Mouse (Mus musculus) stomach, postnatal 0 days (tissue): ENCODE results near the gene Ddt. TPM values are rescaled to one million over a fixed set of nuclear protein-coding genes. Genes with fewer than 3 reads are reported as not detected.

Experiments
- ATAC-seq: fragments of 200-750 bp; cut with Nextera tagmentation; 2 replicates; pipeline ENCODE4 v1.8.0; 2017; ENCODE audit not compliant: low FRiP score, low TSS enrichment
- DNase-seq: peaks from one replicate; pipeline ENCODE4 v3.0.0-alpha.2; 2016; ENCODE audit warnings: low spot score
- H3K27ac ChIP-seq: fragments of 300-500 bp; sonication (generic); replicated peaks from 2 replicates; pipeline ENCODE4 v1.5.1; 2014; ENCODE audit warnings: mild to moderate bottlenecking, control low read depth
- H3K27me3 ChIP-seq: fragments of 300-500 bp; sonication (generic); 2 replicates; pipeline ENCODE4 v1.6.1; 2014; ENCODE audit warnings: low read length; ENCODE audit not compliant: control insufficient read depth, insufficient read depth
- H3K36me3 ChIP-seq: fragments of 300-500 bp; sonication (generic); 2 replicates; pipeline ENCODE4 v1.6.1; 2014; ENCODE audit warnings: low read length, mixed read lengths; ENCODE audit not compliant: control insufficient read depth, insufficient read depth
- H3K4me1 ChIP-seq: fragments of 300-500 bp; sonication (generic); replicated peaks from 2 replicates; pipeline ENCODE4 v1.6.1; 2014; ENCODE audit warnings: antibody characterized with exemption; ENCODE audit not compliant: control insufficient read depth, insufficient read depth
- H3K4me2 ChIP-seq: fragments of 300-500 bp; sonication (generic); replicated peaks from 2 replicates; pipeline ENCODE4 v1.6.1; 2014; ENCODE audit warnings: low read depth, mild to moderate bottlenecking, control low read depth, moderate library complexity
- H3K4me3 ChIP-seq: fragments of 300-500 bp; sonication (generic); 2 replicates; pipeline ENCODE4 v1.5.1; 2014; ENCODE audit warnings: low read depth, low read length, control low read depth
- H3K9ac ChIP-seq: fragments of 300-500 bp; sonication (generic); 2 replicates; pipeline ENCODE4 v1.6.1; 2014; ENCODE audit warnings: mild to moderate bottlenecking, low read length, control low read depth, mixed read lengths
- H3K9me3 ChIP-seq: fragments of 300-500 bp; sonication (generic); 2 replicates; pipeline ENCODE4 v1.6.1; 2016; ENCODE audit warnings: low read length; ENCODE audit not compliant: control insufficient read depth
- CTCF ChIP-seq: IDR thresholded peaks from 2 replicates; pipeline ENCODE4 v1.5.1; 2016; ENCODE audit warnings: antibody characterized with exemption, low read depth, mild to moderate bottlenecking, moderate library complexity
- EP300 ChIP-seq: optimal IDR thresholded peaks from 2 replicates; pipeline ENCODE3; 2016; ENCODE audit warnings: antibody characterized with exemption
- WGBS: fragments of 180-500 bp; shearing (Covaris S2); extraction: QIAGEN DNeasy Blood & Tissue Kit; methylation state at CpG from one replicate; pipeline ENCODE4 v1.1.7; 2014; 5-methylcytosine and 5-hydroxymethylcytosine counted together
- polyA plus RNA-seq: library from polyadenylated mRNA; unstranded; fragments of >200 nt; fragmentation: Nextera tagmentation; extraction: Ambion mirVana; gene quantifications from 2 replicates; pipeline ENCODE4 v1.2.1, GENCODE M21; 2015

The Ddt gene
- polyA plus RNA-seq, 1 experiment from 2014 or later = 68.4 TPM

DNA sequence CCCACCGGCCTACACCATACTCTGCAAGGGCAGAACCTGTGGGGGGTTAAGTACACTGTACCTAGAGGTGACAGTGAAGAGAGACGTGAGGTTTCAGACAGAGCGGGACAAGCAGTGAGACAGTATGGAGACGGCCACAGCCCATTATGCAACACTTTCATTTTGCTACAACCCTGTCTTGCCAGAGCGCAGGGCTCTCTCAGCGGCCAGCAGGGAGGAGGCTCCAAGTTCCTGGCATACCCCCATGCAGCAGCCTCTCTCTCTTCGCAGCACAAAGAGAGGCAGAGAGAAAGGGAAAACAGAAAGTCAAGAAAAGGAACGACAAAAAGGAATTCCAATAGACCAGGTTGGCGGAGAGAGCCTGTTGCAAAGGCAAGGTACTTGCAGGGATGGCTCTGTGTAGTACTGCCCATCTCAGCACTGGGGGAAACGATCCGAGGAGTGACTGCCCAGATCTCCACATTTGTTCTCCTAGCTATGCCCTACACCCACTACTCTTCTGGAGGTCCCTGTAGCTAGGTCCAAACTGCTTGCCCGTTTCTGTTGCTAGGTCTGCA, 24.5 kb upstream of the Ddt start:
- Histone ChIP-seq H3K4me3 (peak overlapping the region; percentile 56), H3K9me3 (no peaks in the 10 kb centered on the region), H3K27ac (0 out of 2 replicates have a peak overlapping the region, but pooled peaks have one; percentile 24), H3K4me1 (no peaks in the 10 kb centered on the region; the same call in 1 of the 2 replicates), H3K4me2 (peak overlapping the region; percentile 90), H3K27me3 (no peaks in the 10 kb centered on the region), H3K36me3 (no peaks in the 10 kb centered on the region), H3K9ac (peak overlapping the region; percentile 63)
- 2% methylated on average over 11 of the region's 12 CpGs for WGBS
- DNase-seq (peak; percentile 43), ATAC-seq (peak; percentile 67)
- TF ChIP-seq CTCF = no peak
- no peak for TF ChIP-seq EP300

DNA sequence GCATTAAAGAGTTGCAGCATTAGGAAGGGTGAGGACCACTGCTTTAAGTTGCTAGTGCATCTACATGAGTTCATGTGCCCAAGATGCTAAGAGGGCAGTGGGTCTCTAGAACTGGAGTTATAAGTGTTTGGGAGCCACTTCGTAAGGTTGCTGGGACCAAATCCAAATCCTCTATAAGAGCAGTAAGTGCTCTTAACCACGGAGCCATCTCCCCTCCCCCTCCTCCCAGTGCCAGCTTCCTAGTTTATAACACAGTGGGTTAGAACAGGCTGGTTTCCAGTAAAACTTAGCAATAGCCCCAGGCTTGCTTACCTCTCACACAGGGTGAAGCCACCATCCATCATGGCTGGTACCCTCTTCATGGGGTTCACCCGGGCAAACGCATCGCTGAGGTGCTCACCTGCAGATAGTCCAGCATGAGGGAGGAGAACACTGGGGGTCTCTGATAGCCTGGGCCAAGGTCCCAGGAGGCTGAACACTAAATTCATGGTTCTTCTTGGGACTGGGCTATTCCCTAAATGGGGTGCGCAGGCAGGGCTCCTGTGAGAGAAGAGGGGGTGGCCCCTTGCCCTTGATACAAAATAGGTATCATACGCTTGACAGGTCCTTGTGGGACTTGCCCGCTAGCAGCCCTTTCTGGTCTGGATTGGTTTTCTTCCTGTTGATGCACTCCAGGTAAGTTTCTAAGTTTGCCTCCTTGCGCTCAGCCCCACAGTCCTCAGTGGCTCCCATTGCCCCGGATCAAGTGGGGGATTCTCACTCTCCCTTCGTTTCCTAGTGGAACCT, 23.7 kb upstream of the Ddt start:
- Histone ChIP-seq H3K27ac (no peak overlapping the region), H3K4me3 (peak overlapping the region; percentile 56), H3K4me1 (no peaks in the 10 kb centered on the region; the same call in 1 of the 2 replicates), H3K9me3 (no peaks in the 10 kb centered on the region), H3K4me2 (peak overlapping the region; percentile 90), H3K9ac (peak overlapping the region; percentile 63), H3K36me3 (no peaks in the 10 kb centered on the region), H3K27me3 (no peaks in the 10 kb centered on the region)
- ATAC-seq = no peak; the same call in 1 of the 2 replicates
- TF ChIP-seq EP300 (no peak), CTCF (no peak)
- no peak for DNase-seq
- 47% methylated on average over 11 of the region's 11 CpGs for WGBS

DNA sequence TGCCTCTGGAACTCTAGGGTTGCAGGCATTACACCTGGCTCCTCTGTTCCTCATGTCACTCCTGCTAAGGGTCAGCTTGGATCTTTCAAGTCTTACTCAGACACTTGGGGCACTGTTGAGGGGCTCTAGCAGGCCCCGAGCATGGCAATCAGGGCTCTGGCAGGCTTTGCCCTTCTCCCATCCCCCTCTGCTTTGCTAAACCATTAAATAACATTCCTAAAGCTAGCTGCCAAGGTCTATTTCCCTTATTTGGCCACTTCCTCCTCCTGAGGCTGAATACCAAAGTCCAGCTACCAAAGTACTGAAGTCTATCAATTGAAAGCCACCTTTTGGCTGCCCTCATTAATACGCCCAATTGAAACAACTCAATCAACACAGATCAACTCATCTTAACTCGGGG, 21.7 kb upstream of the Ddt start:
- no peak overlapping the region for H3K4me2 ChIP-seq
- H3K27me3 ChIP-seq = no peaks in the 10 kb centered on the region
- TF ChIP-seq EP300 (no peak), CTCF (no peak)
- no peak overlapping the region for H3K4me3 ChIP-seq
- H3K9me3 ChIP-seq = no peaks in the 10 kb centered on the region
- no peak overlapping the region for H3K27ac ChIP-seq
- no peaks in the 10 kb centered on the region; the same call in 1 of the 2 replicates for H3K4me1 ChIP-seq
- DNase-seq (peak; percentile 27), ATAC-seq (peak; percentile 41)
- WGBS = 31% methylated on average over 3 of the region's 3 CpGs
- H3K36me3 ChIP-seq = no peaks in the 10 kb centered on the region
- H3K9ac ChIP-seq = no peak overlapping the region

DNA sequence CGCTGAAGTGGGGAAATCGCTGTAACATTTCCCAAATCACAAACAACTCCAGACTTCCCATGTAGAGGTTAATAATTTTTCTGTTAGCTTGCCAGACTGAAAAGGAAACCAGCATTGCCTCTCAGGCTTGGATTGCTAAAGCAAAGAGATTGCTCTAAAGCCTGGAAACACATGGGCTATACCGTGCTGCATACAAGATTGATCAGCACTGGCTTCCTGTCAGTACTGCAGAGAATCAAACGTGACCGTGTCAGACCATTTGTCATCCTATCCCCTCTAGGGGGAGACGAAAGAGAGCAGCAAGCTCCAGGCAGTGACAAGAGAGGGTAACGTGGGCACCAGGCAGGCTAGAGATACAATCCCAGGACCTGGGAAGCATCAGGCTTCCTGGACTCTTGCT, 17.6 kb upstream of the Ddt start:
- H3K27me3 ChIP-seq = no peaks in the 10 kb centered on the region
- no peaks in the 10 kb centered on the region for H3K36me3 ChIP-seq
- 12% methylated on average over 7 of the region's 7 CpGs for WGBS
- TF ChIP-seq CTCF (peak; percentile 22; the same call in 1 of the 2 replicates), EP300 (no peak)
- no peaks in the 10 kb centered on the region for H3K9me3 ChIP-seq
- H3K27ac ChIP-seq = no peak overlapping the region
- ATAC-seq (no peak), DNase-seq (no peak)
- no peak overlapping the region for H3K4me3 ChIP-seq
- no peak overlapping the region for H3K9ac ChIP-seq
- no peak overlapping the region for H3K4me2 ChIP-seq
- H3K4me1 ChIP-seq = no peaks in the 10 kb centered on the region; the same call in 1 of the 2 replicates

DNA sequence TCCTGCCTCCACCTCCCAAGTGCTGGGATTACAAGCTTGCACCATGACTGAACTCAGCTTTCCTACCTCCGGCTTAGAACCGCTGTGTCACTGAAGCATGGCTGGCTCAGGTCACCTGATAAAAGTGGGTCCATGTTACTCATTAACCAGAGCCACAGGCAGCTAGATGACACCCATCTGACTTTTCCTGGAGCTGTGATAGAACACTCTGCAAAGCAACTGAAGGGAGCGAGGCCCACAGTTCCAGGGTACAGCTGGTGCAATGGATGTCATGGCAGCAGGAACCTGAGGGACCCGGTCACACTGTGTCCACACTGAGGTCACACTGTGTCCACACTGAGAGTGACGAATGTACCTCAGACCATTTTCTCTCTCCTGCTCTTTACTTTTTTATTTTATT, 16.6 kb upstream of the Ddt start:
- Histone ChIP-seq H3K4me1 (no peaks in the 10 kb centered on the region; the same call in 1 of the 2 replicates), H3K9ac (no peak overlapping the region), H3K36me3 (no peaks in the 10 kb centered on the region), H3K27me3 (no peaks in the 10 kb centered on the region), H3K27ac (no peak overlapping the region), H3K4me2 (no peak overlapping the region), H3K9me3 (no peaks in the 10 kb centered on the region), H3K4me3 (no peak overlapping the region)
- TF ChIP-seq EP300 = no peak
- no peak for TF ChIP-seq CTCF
- WGBS = 62% methylated on average over 5 of the region's 5 CpGs
- peak; percentile 64 for DNase-seq
- peak; percentile 94 for ATAC-seq
